Mouse (Mus musculus) ES-Bruce4 (cell line): ENCODE data around the gene Fyn.

ENCODE experiments used
- CTCF ChIP-seq: IDR thresholded peaks from one replicate; pipeline ENCODE4 v1.8.1; 2011; ENCODE audit warnings: low read depth, low read length
- EP300 ChIP-seq: IDR thresholded peaks from 2 replicates; pipeline ENCODE4 v1.6.1; 2011; ENCODE audit warnings: low read depth, low read length; ENCODE audit not compliant: insufficient read depth
- POLR2A ChIP-seq: IDR thresholded peaks from one replicate; pipeline ENCODE4 v1.8.1; 2011; ENCODE audit warnings: low read length; ENCODE audit not compliant: insufficient read depth

- TF ChIP-seq CTCF (no peak), EP300 (no peak), POLR2A (no peak)
Observed at GRCm38 (mm10) chr10:39557360-39557759, 188.7 kb downstream of the Fyn start.
